Mouse (Mus musculus) granulocyte monocyte progenitor cell, adult 5-6 weeks (primary cell): Measurements from ENCODE around the gene Gan. TPM values are rescaled to one million over a fixed set of nuclear protein-coding genes. Genes with fewer than 3 reads are reported as not detected.

Experiments
- ATAC-seq: replicated peaks from 2 replicates; pipeline ENCODE4 v1.8.0; 2016; ENCODE audit warnings: mild to moderate bottlenecking, moderate TSS enrichment, inconsistent platforms; ENCODE audit not compliant: poor library complexity, severe bottlenecking
- total RNA-seq, 2 experiments: library from RNA; stranded (forward) in 1 of 2; stranded (reverse) in 1 of 2; fragments of 200-712, 200-1000 nt in 1 of 2; fragments of >200 nt in 1 of 2; fragmentation: Nextera tagmentation in 1 of 2; gene quantifications; 2 replicates each; pipeline ENCODE4 v1.2.3; 2014 to 2017

The Gan gene
- total RNA-seq, 2 experiments from 2014 or later, result 3.4 to 5.9 TPM

GRCm38 (mm10) chr8:117198141-117198935, 40.4 kb downstream of the Gan start:
- peak; percentile 83 for ATAC-seq

GRCm38 (mm10) chr8:117199658-117200057, 41.7 kb downstream of the Gan start:
- no peak for ATAC-seq

- no peak for ATAC-seq
Observed at GRCm38 (mm10) chr8:117200346-117200745, 42.4 kb downstream of the Gan start.

- ATAC-seq, result no peak
Observed at GRCm38 (mm10) chr8:117200803-117201202, 42.9 kb downstream of the Gan start.

GRCm38 (mm10) chr8:117201221-117202017, 43.5 kb downstream of the Gan start:
- ATAC-seq, result peak; percentile 53

GRCm38 (mm10) chr8:117203085-117203484, 45.1 kb downstream of the Gan start:
- no peak for ATAC-seq

- ATAC-seq, result no peak
Observed at GRCm38 (mm10) chr8:117205884-117206283, 47.9 kb downstream of the Gan start.

GRCm38 (mm10) chr8:117206636-117207035, 48.7 kb downstream of the Gan start:
- ATAC-seq, result peak; percentile 43; the same call in 1 of the 2 replicates

- peak; percentile 88 for ATAC-seq
Observed at GRCm38 (mm10) chr8:117209150-117209549, 51.2 kb downstream of the Gan start.

- ATAC-seq, result no peak
Observed at GRCm38 (mm10) chr8:117212100-117212499, 54.2 kb downstream of the Gan start.

- ATAC-seq, result no peak
Observed at GRCm38 (mm10) chr8:117217724-117218123, 59.8 kb downstream of the Gan start.

- no peak for ATAC-seq
Observed at GRCm38 (mm10) chr8:117222396-117222795, 64.5 kb downstream of the Gan start.

- ATAC-seq, result peak; percentile 95
Observed at GRCm38 (mm10) chr8:117224630-117225029, 66.7 kb downstream of the Gan start.

- ATAC-seq, result no peak
Observed at GRCm38 (mm10) chr8:117226306-117226705, 68.4 kb downstream of the Gan start.

- peak; percentile 48 for ATAC-seq
Observed at GRCm38 (mm10) chr8:117227339-117227738, 69.4 kb downstream of the Gan start.

GRCm38 (mm10) chr8:117233199-117233598, 75.3 kb downstream of the Gan start:
- peak; percentile 91 for ATAC-seq

GRCm38 (mm10) chr8:117236531-117236930, 78.6 kb downstream of the Gan start:
- no peak for ATAC-seq

- ATAC-seq, result no peak
Observed at GRCm38 (mm10) chr8:117240326-117240725, 82.4 kb downstream of the Gan start.

- peak; percentile 90 for ATAC-seq
Observed at GRCm38 (mm10) chr8:117240841-117241494, 83.0 kb downstream of the Gan start.

- no peak for ATAC-seq
Observed at GRCm38 (mm10) chr8:117241848-117242247, 83.9 kb downstream of the Gan start.

- no peak for ATAC-seq
Observed at GRCm38 (mm10) chr8:117242286-117242685, 84.4 kb downstream of the Gan start.
